Mouse (Mus musculus): ENCODE data around the gene Nlrp14.
"Not testable (repeated sequence)": the region's sequence is repeated elsewhere in the genome, so short reads cannot be mapped to it uniquely, and the experiment has no call there.

Gene Nlrp14

GRCm38 (mm10) chr7:107166690-107167089 lies at the start of gene Nlrp14:
TSS of gene Nlrp14 (plus strand) at chr7:107166990.
- no peak for DNase-seq

- DNase-seq: not testable (repeated sequence)
Measured at GRCm38 (mm10) chr7:107130983-107131382, 35.8 kb upstream of the Nlrp14 start, which contains the start of gene Olfr715. TSS of gene Olfr715 (minus strand) at chr7:107131083.

- not testable (repeated sequence) for DNase-seq
Measured at GRCm38 (mm10) chr7:107138027-107138426, 28.8 kb upstream of the Nlrp14 start, which contains the start of gene Olfr716. TSS of gene Olfr716 (plus strand) at chr7:107138327.

- DNase-seq: no peak
Measured at GRCm38 (mm10) chr7:107180406-107180805, 13.6 kb downstream of the Nlrp14 start.

- DNase-seq: no peak
Measured at GRCm38 (mm10) chr7:107201817-107202216, 35.0 kb downstream of the Nlrp14 start.

- no peak for DNase-seq
Measured at GRCm38 (mm10) chr7:107207843-107208242, 41.1 kb downstream of the Nlrp14 start.

GRCm38 (mm10) chr7:107209204-107209860 lies 42.5 kb downstream of the Nlrp14 start, which contains the start of gene Rbmxl2:
TSS of gene Rbmxl2 (plus strand) at chr7:107209445.
- DNase-seq: peak in 1 of 2 experiments; percentile 37

- DNase-seq: peak; percentile 9 to 39
Measured at GRCm38 (mm10) chr7:107210126-107210576, 43.4 kb downstream of the Nlrp14 start.

- DNase-seq: peak in 1 of 2 experiments; percentile 10
Measured at GRCm38 (mm10) chr7:107215723-107216122, 48.9 kb downstream of the Nlrp14 start.

- peak in 1 of 2 experiments; percentile 19 for DNase-seq
Measured at GRCm38 (mm10) chr7:107216845-107217244, 50.1 kb downstream of the Nlrp14 start.

- DNase-seq: no peak
Measured at GRCm38 (mm10) chr7:107236854-107237253, 70.1 kb downstream of the Nlrp14 start.

GRCm38 (mm10) chr7:107237498-107237897 lies 70.7 kb downstream of the Nlrp14 start:
- DNase-seq: no peak

- DNase-seq: no peak
Measured at GRCm38 (mm10) chr7:107241371-107241883, 74.6 kb downstream of the Nlrp14 start.

All from kidney, postnatal 25 days (tissue).